Mouse (Mus musculus) kidney, adult 10 weeks (tissue): ENCODE data around the gene Slc36a2. TPM values are rescaled to one million over a fixed set of nuclear protein-coding genes. Genes with fewer than 3 reads are reported as not detected.

ENCODE experiments used
- polyA plus RNA-seq: library from polyadenylated mRNA; stranded (reverse); fragments of 350-450 nt; fragmentation: Illumina TruSeq; extraction: RNeasy Lipid Tissue Mini Kit (QIAGEN cat#74804); gene quantifications from one replicate; pipeline ENCODE4 v1.2.3, GENCODE M21; 2014; ENCODE audit warnings: low read depth, low replicate concordance

The Slc36a2 gene
- polyA plus RNA-seq = 0.36 TPM

GRCm38 (mm10) chr11:55184733-55185291 is at the start of gene Slc36a2:
Slc36a2 (minus strand) TSS chr11:55185077.

GRCm38 (mm10) chr11:55204159-55204596 is 19.3 kb upstream of the Slc36a2 start, which contains the start of gene Slc36a1:
Slc36a1 (plus strand) TSS chr11:55204350.

GRCm38 (mm10) chr11:55151608-55152007 is 33.3 kb downstream of the Slc36a2 start, which contains the start of gene Slc36a3:
Slc36a3 (minus strand) TSS chr11:55151708.

Other genes with a start within 250 kb of the Slc36a2 start
- gene Tnip1, start 222.2 kb downstream of the Slc36a2 start, polyA plus RNA-seq = 1.0 TPM
- 10.1 TPM for gene Anxa6, start 151.6 kb downstream of the Slc36a2 start, polyA plus RNA-seq
- gene Ccdc69, start 106.9 kb downstream of the Slc36a2 start, polyA plus RNA-seq = 0.97 TPM
- 106 TPM for gene Gm2a, start 87.0 kb downstream of the Slc36a2 start, polyA plus RNA-seq
- not detected for gene Slc36a3, start 33.4 kb downstream of the Slc36a2 start, polyA plus RNA-seq
- gene Slc36a1, start 19.3 kb upstream of the Slc36a2 start, polyA plus RNA-seq = 6.5 TPM
- 0.04 TPM for gene Fat2, start 151.5 kb upstream of the Slc36a2 start, polyA plus RNA-seq
- gene Sparc, start 238.1 kb upstream of the Slc36a2 start, polyA plus RNA-seq = 95.4 TPM